Mouse (Mus musculus): ENCODE results near the gene Tmem72. TPM values are rescaled to one million over a fixed set of nuclear protein-coding genes. Genes with fewer than 3 reads are reported as not detected.
A peak's percentile ranks its signal among the peaks of the same experiment; 100 is the strongest.

Tmem72 gene
- total RNA-seq, 1 experiment from 2014 or later = 0.04 TPM

DNA sequence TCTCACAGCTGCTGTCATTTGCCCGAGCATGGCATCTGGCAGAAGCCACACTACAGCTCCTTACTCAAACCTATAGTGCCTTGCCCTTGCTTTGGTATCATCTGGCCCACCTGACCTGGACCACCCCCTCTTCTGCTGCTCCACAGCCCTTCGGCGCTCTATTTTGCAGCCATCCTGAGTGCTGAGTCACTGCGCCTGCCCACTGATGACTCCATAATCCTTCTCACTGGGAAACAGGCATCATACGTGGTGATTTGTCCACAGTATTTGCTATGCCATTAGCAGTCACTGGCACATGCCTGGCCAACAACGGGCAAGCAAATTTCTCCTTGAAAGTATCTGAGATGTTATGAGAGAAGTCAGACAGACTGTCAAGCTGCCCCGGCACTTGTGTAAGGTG lies 66.9 kb downstream of the Tmem72 start:
- DNase-seq = no peak

DNA sequence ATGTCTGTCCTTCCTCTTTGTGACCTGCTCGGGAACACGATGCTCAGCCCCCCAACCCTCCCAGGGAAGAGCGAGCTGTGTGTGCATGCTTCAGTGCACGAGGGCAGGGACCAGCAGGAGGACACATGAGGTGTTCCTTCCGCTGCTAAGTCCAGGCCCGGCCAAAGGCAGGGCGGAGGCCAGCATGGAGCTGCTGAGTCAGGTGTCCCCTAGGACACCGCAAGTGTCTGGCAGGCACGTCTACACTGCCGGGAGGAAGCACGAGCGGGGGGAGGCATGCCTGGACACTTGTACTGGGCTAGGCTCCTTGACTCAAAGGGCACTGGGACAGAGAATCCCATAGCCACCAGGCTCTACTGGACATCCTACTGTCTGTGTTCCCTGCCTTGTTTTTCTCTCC lies 69.0 kb downstream of the Tmem72 start:
- peak; percentile 75 for DNase-seq

DNA sequence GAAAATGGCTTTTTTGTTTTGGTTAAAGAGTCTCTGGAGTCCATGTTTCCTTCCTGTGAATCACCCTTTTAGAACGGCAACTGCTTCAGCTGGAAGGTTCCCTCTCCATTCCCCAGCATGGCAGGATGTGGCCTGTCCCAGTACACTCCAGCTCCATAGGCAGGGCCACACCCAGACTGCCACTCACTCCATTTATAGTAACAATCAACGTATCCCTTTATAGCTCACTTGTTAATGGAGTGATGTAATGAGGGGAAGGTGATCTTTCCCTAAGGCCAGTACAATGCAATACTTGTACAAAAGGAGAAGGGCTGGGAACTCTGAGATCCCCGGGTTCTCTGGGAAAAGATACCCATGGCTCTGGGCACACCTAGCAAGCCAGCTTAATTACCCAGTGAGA lies 72.4 kb downstream of the Tmem72 start:
- no peak for DNase-seq

DNA sequence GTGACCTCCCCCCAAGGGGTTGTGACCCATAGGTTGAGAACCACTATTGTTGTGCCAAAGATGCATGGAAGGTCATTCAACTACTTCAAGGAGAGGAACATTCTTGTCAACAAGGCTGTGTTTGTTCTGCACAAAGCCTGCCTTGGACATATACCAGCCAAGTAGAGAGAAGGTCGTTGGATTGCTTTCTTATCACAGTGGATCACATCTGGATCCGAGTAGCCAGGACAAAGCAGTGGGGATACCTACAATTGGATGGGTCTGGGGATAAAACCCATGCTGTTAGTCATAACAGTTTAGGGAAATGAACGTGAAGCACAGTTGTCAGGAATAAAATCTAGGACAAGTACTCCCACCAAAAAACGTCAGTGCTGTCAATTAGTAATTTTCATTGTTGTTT lies 72.8 kb downstream of the Tmem72 start:
- DNase-seq = no peak

DNA sequence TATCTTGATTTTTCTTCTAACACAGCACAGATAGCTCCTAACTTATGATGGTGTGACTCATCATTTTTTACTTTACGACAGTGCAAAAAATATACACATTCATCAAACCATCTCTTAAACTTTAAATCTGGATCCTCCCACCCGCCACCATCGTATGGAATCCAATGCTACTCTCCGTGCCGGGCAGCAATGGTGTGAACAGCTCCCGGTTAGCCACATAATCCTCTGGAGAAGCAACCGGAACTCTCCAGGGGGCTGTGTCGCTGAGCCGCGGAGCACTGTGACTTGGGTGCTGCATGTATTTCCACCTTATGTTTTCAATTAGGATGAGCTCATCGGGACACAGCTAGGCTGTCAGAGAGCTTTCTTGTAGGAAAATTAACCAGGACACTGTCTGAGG lies 73.8 kb downstream of the Tmem72 start:
- DNase-seq = no peak

DNA sequence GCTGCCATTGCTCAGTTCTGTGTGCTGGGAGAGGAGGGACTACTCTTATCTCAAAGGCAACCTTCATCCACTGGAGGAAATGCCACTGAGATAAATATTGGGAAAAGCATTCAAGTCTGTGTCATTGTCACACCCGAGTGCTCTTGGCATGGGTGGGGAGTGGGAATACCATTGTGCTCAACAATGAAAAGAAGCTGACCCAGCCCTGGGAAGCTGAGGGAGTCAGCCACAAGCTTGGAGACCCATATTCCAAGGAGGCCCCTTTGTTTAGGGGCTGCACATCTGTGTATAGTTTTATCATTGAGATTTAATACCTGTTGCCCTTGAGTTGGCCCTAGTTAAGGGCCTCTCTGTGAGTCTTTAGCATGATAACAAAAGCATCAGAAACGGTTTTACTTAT lies 77.0 kb downstream of the Tmem72 start:
- no peak for DNase-seq

DNA sequence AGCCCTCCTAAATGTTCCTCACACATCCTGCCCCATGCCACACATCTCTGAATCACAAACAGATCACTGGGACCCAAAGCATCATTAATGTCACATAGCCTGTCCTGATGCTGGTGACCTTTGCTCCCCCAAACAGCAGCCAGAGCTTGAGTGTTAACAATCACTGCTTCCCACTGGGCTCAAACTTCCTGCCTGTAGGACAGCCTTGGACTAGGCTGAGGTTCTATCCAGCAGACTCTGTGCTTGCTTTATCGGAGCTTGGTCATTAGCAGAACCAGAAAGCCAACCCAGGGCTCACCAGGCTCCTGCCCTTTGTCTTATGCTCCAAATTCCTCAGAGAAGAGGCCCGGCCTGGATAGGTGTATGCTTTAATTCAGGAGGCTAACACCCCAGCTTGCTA lies 77.8 kb downstream of the Tmem72 start:
- no peak for DNase-seq

DNA sequence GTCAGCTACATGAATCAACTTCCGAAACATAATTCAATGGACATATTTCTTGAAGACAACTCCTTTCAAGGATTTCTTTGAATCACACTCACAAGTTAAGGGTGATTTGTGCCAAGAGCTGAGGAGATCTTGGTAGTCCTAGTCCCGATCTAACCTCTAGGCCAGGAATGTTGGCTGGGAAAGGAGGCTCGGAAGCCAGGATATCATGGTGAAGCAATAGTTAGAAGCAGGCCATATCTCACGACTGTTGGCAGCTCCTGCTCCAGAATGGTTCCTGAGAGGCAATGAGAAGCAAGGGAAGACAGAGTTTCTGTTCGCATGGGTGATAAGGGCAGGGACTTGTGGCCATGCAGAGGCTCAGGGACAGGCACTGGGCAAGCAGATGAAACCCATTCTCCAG lies 79.2 kb downstream of the Tmem72 start:
- peak; percentile 49 for DNase-seq

DNA sequence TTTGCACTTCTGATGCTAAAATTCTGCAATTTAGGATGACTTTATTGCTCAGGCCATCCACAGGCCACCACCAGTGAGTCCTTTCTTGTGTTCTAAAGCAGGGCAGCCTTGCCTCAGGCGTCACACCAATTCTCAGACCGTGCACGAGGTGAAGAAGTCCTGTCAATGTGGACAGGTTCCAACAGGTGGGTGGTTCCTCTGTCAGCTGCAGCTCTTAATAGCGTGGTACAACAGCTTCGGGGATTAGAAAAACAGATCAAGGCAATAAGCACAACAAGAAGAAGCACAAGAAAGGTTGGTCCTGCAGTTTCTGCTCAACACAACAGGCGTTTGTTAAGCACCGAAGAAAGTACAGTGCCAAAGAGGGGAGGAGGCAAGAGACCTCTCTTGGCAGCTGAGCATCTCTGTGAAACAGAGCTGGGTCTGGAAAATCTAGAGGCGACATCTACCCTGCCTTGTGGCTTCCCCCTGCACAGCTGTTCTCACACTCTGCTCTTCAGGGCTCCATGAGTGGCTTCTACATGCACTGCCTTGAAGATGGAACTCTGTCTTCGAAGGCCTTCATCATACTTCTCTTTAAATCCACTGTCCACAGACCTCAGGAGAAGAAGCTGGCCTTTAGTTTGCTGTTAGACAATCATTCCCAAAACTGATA lies 80.0 kb downstream of the Tmem72 start:
- DNase-seq = no peak

DNA sequence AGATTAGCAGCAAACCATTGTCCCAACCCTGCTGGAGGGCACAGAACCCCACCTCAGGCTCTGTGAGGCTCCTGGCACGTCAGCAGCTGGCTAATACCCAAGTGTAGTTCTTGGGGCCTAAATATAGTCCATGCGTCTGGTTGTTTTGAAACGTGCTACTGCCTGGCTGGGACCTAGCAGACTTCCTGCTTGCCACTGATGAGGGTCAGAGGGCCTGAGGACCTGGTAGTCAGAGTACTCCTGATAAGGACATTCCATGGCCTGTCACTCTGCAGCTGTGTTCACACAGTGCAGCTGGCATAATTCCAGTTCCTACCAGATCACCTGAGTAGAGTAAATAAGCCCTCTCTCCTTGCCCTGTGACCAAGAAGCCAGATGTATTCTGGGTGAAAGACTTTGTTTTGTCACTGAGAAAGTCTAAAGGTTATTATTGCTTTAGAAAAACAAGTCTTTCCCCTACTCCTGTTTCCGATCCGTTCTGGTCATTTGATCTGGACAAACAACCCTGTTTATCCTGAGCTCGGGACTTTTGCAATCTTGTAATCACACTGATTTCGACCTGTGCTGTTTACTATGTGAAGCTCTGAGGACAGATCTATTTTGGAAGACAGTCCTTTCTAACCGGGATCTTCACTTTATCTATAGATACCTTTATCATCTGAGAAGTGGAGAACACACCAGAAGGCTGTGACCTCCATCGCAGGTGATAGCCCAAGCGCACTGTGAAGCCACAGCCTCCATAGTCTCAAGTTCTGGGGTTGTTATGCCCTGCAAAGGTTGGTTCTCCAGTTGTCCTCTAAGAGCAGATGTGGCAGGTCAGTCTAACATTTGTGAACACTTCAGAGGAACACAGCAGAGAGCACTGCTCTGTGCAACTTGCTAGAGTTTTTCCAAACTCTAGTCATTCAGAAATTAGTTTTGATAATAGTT lies 81.2 kb downstream of the Tmem72 start:
- peak; percentile 81 for DNase-seq

DNA sequence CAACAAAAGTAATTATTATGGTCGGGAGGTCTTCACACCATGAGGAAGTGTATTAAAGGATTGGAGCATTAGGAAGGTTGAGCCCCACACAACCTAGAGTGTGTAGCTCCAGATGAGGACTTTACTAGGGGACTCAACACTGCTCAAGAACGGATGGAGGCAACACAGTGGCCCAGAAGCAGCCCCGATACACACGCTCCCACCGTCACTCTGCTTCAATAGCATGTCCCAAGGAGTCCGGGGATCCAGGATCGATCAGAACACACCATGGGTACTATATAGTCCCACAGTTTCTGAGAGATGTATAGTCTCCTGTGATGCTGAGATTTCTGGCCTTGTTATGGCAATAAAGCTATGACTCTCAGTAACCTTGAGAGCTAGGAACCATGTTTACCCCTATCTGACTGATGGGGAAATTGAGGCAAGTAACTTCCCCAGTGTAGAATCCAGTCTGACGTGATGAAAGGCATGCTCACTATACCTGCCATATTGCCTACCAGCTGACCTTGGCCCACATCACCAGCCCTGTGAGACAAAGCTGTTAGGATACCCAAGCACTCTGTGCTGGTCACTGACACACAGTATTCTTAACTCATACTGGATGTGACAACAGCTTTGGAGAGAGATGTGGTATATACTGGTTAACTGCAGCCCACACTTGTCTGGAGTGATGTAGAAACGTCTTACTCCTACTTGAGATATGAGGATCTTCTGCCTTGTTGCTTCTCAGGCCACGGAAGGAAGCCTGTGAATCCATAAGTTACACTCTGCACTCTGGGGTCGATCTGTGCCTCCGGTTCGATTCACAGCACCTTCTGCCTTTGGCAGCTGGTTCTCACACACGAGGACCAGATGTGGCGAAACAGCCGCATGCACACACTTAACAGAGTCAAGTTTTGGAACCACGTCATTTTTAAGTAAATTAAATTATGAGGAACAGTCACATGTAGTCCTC lies 82.7 kb downstream of the Tmem72 start:
- DNase-seq = no peak

DNA sequence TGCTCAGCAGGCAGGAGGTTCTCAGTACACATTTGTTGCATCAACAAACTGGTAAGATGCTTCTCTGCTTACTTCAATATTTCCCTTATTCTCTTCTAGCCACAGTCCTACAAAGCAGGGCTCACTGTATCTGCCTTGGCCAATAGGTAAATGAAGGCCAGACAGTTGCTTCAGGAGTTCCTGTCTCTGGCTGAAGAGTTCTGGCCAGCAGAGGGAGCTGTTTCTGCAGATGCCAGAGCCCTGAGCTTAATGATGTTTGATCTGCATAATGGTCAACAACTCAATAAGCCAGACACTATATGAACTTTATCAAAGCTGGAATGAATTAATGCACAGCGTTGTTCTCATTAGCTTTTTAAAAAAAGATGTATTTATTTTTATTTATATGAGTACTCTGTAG lies 84.6 kb downstream of the Tmem72 start:
- DNase-seq = peak; percentile 87

DNA sequence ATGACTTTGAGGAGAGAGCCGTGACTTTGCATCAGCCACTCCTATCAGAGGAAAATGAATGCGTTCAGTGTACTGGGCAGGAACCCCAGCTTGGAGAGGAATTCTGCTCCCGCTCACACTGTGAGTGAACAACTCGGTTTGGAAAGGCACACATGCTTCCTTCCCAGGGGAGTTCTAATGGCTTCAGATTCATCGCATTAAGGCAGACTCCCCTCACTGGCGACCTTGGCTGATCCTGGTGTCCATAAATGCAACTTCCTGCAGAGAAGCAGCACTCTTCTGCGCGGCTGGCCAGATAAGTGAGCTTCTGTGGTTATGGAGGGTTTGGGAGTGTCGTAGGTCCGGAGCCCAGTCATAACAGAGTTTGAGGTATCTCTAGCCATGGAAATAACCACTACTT lies 86.9 kb downstream of the Tmem72 start:
- no peak for DNase-seq

Small RNA genes lying within 50 kb of the gene (microRNA-seq; reads per million reads assigned to microRNA genes)
- gene Mir7043 = 0 reads per million in 2 experiments

Other genes starting within 250 kb of the Tmem72 start
- not detected in 2 replicates for gene Olfr211, start 227.8 kb downstream of the Tmem72 start, total RNA-seq (2021)
- gene Olfr212, start 210.4 kb downstream of the Tmem72 start, total RNA-seq (2021) = not detected in 2 replicates
- gene Olfr213, start 178.5 kb downstream of the Tmem72 start, total RNA-seq (2021) = not detected in 2 replicates
- 2.7 and 4.7 TPM in 2 replicates for gene Gm5580, start 165.8 kb downstream of the Tmem72 start, total RNA-seq (2021)
- not detected in 2 replicates for gene Olfr214, start 162.7 kb downstream of the Tmem72 start, total RNA-seq (2021)
- not detected in 2 replicates for gene Olfr215, start 132.7 kb downstream of the Tmem72 start, total RNA-seq (2021)
- 23.9 and 26.2 TPM in 2 replicates for gene Zfp422, start 87.9 kb downstream of the Tmem72 start, total RNA-seq (2021)
- 67.4 and 88.3 TPM in 2 replicates for gene Depp1, start 66.3 kb downstream of the Tmem72 start, total RNA-seq (2021)
- gene Rassf4, start 43.0 kb downstream of the Tmem72 start, total RNA-seq (2021) = 5.7 and 11.8 TPM in 2 replicates

Data from adrenal gland, postnatal 14 days (tissue).